Mouse (Mus musculus) stomach, postnatal 0 days (tissue): Measurements from ENCODE around the gene Tbce.

Experiments
- CTCF ChIP-seq: IDR thresholded peaks from 2 replicates; pipeline ENCODE4 v1.5.1; 2016; ENCODE audit warnings: antibody characterized with exemption, low read depth, mild to moderate bottlenecking, moderate library complexity
- EP300 ChIP-seq: optimal IDR thresholded peaks from 2 replicates; pipeline ENCODE3; 2016; ENCODE audit warnings: antibody characterized with exemption

- TF ChIP-seq CTCF, result no peak
- TF ChIP-seq EP300, result no peak
Measured at GRCm38 (mm10) chr13:14025554-14025953, 13.9 kb downstream of the Tbce start.
